30 mouse cellular contexts compared by ENCODE assay signal in the genomic region with DNA sequence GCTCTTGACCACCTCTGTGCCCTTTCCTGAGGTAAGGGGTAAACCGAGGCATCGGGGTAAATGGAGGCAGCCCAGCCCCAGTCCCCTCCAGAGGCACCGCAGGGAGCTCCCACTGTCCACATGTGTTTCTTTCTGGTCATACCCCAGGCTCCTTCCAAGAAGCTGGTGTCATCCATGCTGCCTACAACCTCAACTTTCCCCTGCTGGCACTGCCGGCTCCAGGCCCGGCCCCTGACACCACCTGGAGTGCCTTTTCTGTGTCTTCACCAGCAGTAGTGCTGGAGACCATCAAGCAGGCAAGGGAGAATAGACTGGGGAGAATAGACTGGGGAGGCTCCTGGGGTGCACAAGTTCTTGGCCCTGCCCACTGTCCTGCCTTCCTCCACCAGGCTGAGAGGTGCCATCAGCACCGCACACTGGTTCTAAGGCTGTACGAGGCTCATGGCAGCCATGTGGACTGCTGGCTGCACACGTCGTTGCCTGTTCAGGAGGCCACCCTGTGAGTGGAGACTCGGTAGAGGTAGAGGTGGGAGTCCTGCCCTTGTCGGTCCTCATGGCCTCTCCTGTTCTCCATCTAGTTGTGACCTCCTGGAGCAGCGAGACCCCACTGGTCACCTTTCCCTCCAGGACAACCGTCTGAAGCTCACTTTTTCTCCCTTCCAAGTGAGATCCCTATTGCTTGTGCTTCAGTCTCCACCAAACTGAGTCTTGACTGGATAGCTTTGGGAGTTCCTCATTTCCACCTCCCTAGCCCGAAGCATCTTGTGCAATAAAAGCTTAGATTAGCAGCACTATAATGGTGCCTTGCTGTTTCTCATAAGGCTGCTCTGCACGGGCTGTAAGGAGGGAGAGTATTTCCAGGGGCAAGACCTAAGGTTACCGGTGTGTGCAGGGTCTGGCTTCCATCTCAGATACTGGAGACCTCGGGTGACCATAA. TPM values are rescaled to one million over a fixed set of nuclear protein-coding genes. Genes with fewer than 3 reads are reported as not detected.
DNase-seq lines count a peak whose midpoint lies in the region; ATAC-seq lines count a peak whose summit lies in the region.
"Had no signal": no experiment of that assay in that cellular context is flagged by ENCODE, and none has a peak within 500 bp of the region (broad histone marks: within the 10 kb centered on the region; RNA-seq: fewer than 3 reads in every experiment).

No protein-coding gene starts in this region.

- intact Hi-C loops in heart, postnatal 36 days (cut with DNase I): no loop called here
- intact Hi-C loops in left cerebral cortex, postnatal 14 days (cut with DNase I): no loop called here

- peak overlapping the region; percentile 45; the same call in 1 of the 2 replicates for H3K27ac ChIP-seq in heart, embryonic 15.5 days
- no peak overlapping the region for H3K27ac ChIP-seq in forebrain, embryonic 16.5 days (ENCODE audit: low read length)
- H3K27ac ChIP-seq: embryonic facial prominence, embryonic 13.5 days; embryonic facial prominence, embryonic 15.5 days; forebrain, embryonic 10.5 days; forebrain, embryonic 12.5 days had no signal

- H3K27me3 ChIP-seq in heart, embryonic 15.5 days: no peaks in the 10 kb centered on the region
- no peaks in the 10 kb centered on the region for H3K27me3 ChIP-seq in forebrain, embryonic 16.5 days (replicated peaks; ENCODE audit: control insufficient read depth, insufficient read depth, low read length)
- H3K27me3 ChIP-seq: CH12.LX; embryonic facial prominence, embryonic 13.5 days; embryonic facial prominence, embryonic 15.5 days; forebrain, embryonic 12.5 days; Patski had no signal

- 80% methylated on average over 17 of the region's 17 CpGs for WGBS in heart, embryonic 15.5 days
- WGBS in forebrain, embryonic 16.5 days: 91% methylated on average over 17 of the region's 17 CpGs

- H3K9ac ChIP-seq in heart, embryonic 15.5 days: no peak overlapping the region
- no peak overlapping the region for H3K9ac ChIP-seq in forebrain, embryonic 16.5 days (replicated peaks; ENCODE audit: low read depth, low read length)
- H3K9ac ChIP-seq: embryonic facial prominence, embryonic 13.5 days; embryonic facial prominence, embryonic 15.5 days; forebrain, embryonic 12.5 days; forebrain, postnatal 0 days had no signal

- no peak overlapping the region for H3K4me3 ChIP-seq in heart, embryonic 15.5 days
- H3K4me3 ChIP-seq in forebrain, embryonic 16.5 days (replicated peaks; ENCODE audit: low read length): no peak overlapping the region
- H3K4me3 ChIP-seq: embryonic facial prominence, embryonic 13.5 days; embryonic facial prominence, embryonic 15.5 days; erythroblast, embryonic 14.5 days; forebrain, embryonic 10.5 days; forebrain, embryonic 12.5 days had no signal

- peaks cover 5% of the 10 kb centered on the region for H3K4me1 ChIP-seq in heart, embryonic 15.5 days (replicated peaks)
- H3K4me1 ChIP-seq in forebrain, embryonic 16.5 days (replicated peaks; ENCODE audit: control insufficient read depth, insufficient read depth, low read length): no peaks in the 10 kb centered on the region
- H3K4me1 ChIP-seq: forebrain, embryonic 12.5 days had no signal

- DNase-seq in cerebellum, adult 9-10 months: peak; percentile 10
- DNase-seq in cerebellum, postnatal 14 days: no peak
- DNase-seq in heart, postnatal 36 days: no peak
- DNase-seq in left cerebral cortex, postnatal 14 days (ENCODE audit: low spot score in 2 of 2): no peak
- DNase-seq: adrenal gland, adult 8-10 months; adrenal gland, postnatal 14 days; adrenal gland, postnatal 36 days; B cell, adult 2 months; cerebellum, adult 11 months; cerebellum, adult 18-20 months; cerebellum, adult 8-10 months; cerebellum, postnatal 10 days; cerebellum, postnatal 36 days; embryo, embryonic 11 days; forebrain, postnatal 0 days had no signal

- peaks cover 53% of the 10 kb centered on the region for H3K36me3 ChIP-seq in heart, embryonic 15.5 days
- peaks cover 22% of the 10 kb centered on the region for H3K36me3 ChIP-seq in forebrain, embryonic 16.5 days (ENCODE audit: control insufficient read depth, insufficient read depth)

- H3K4me2 ChIP-seq in heart, embryonic 15.5 days: no peak overlapping the region
- no peak overlapping the region for H3K4me2 ChIP-seq in forebrain, embryonic 16.5 days (ENCODE audit: low read length)
- H3K4me2 ChIP-seq: embryonic facial prominence, embryonic 13.5 days; embryonic facial prominence, embryonic 15.5 days; forebrain, embryonic 12.5 days had no signal

- H3K9me3 ChIP-seq in heart, embryonic 15.5 days (replicated peaks): no peaks in the 10 kb centered on the region
- H3K9me3 ChIP-seq in forebrain, embryonic 16.5 days (ENCODE audit: control insufficient read depth, low read length): no peaks in the 10 kb centered on the region
- H3K9me3 ChIP-seq: embryonic facial prominence, embryonic 13.5 days; embryonic facial prominence, embryonic 15.5 days; forebrain, embryonic 10.5 days; forebrain, embryonic 12.5 days; G1E had no signal

- no peak for ATAC-seq in heart, embryonic 15.5 days (replicated peaks; ENCODE audit: insufficient number of reproducible peaks, insufficient read depth, low FRiP score, low read depth)
- ATAC-seq in megakaryocyte, adult 5-6 weeks (ENCODE audit: poor library complexity, severe bottlenecking): peak; percentile 62; the same call in 1 of the 2 replicates
- peak; percentile 40 for ATAC-seq in megakaryocyte progenitor cell, adult 5-6 weeks (replicated peaks; ENCODE audit: poor library complexity)
- no peak for ATAC-seq in forebrain, embryonic 16.5 days
- ATAC-seq: activated CD4-positive, CD25-positive, alpha-beta regulatory T cell, adult 4 months; CD4-positive, CD25-positive, alpha-beta regulatory T cell, adult 4 months; forebrain, embryonic 14.5 days; forebrain, postnatal 0 days; Patski had no signal

RNA-seq across cellular contexts. Expression of a gene that starts 6.4 kb away (rescaled TPM):
- polyA plus RNA-seq in heart, embryonic 15.5 days (2015; fragmentation: Nextera tagmentation; extraction: Ambion mirVana): 5.7 and 7.0 TPM in 2 replicates
- total RNA-seq in heart, postnatal 36 days (2021): 1 to 10 TPM; 5.5 to 6.5 TPM
- 5.4 and 5.5 TPM in 2 replicates for total RNA-seq in megakaryocyte, adult 5-6 weeks (2015)
- total RNA-seq in megakaryocyte, adult 5-6 weeks (2017): 2.1 and 4.1 TPM in 2 replicates
- 3.5 and 4.1 TPM in 2 replicates for total RNA-seq in megakaryocyte progenitor cell, adult 5-6 weeks (2015)
- 2.4 and 4.9 TPM in 2 replicates for total RNA-seq in megakaryocyte progenitor cell, adult 5-6 weeks (2017)
- total RNA-seq in left cerebral cortex, postnatal 14 days (2021): 1 to 10 TPM; 9.4 to 9.8 TPM
- 7.5 and 10.6 TPM in 2 replicates for polyA plus RNA-seq in forebrain, embryonic 16.5 days (2015; fragmentation: Nextera tagmentation; extraction: Ambion mirVana)

RNA-seq across cellular contexts. Expression of a gene that starts 11.2 kb away (rescaled TPM):
- 45.6 and 65.5 TPM in 2 replicates for polyA plus RNA-seq in heart, embryonic 15.5 days (2015; fragmentation: Nextera tagmentation; extraction: Ambion mirVana)
- 10 to 100 TPM; 42.5 to 44.9 TPM for total RNA-seq in heart, postnatal 36 days (2021)
- 27.4 and 47.7 TPM in 2 replicates for total RNA-seq in megakaryocyte, adult 5-6 weeks (2015)
- 33.6 and 35.4 TPM in 2 replicates for total RNA-seq in megakaryocyte, adult 5-6 weeks (2017)
- 42.4 and 53.8 TPM in 2 replicates for total RNA-seq in megakaryocyte progenitor cell, adult 5-6 weeks (2015)
- total RNA-seq in megakaryocyte progenitor cell, adult 5-6 weeks (2017): 50.6 and 61.7 TPM in 2 replicates
- total RNA-seq in left cerebral cortex, postnatal 14 days (2021): 100 to 1,000 TPM; 112 to 126 TPM
- polyA plus RNA-seq in forebrain, embryonic 16.5 days (2015; fragmentation: Nextera tagmentation; extraction: Ambion mirVana): 66.4 and 95.4 TPM in 2 replicates

RNA-seq across cellular contexts. Expression of a gene that starts 16.4 kb away (rescaled TPM):
- 57.7 and 73.4 TPM in 2 replicates for polyA plus RNA-seq in heart, embryonic 15.5 days (2015; fragmentation: Nextera tagmentation; extraction: Ambion mirVana)
- 10 to 100 TPM; 26.6 to 29.6 TPM for total RNA-seq in heart, postnatal 36 days (2021)
- total RNA-seq in megakaryocyte, adult 5-6 weeks (2015): 100 and 108 TPM in 2 replicates
- 150 and 151 TPM in 2 replicates for total RNA-seq in megakaryocyte, adult 5-6 weeks (2017)
- total RNA-seq in megakaryocyte progenitor cell, adult 5-6 weeks (2015): 74.4 and 76.3 TPM in 2 replicates
- 92.0 and 128 TPM in 2 replicates for total RNA-seq in megakaryocyte progenitor cell, adult 5-6 weeks (2017)
- 10 to 100 TPM; 88.0 to 91.2 TPM for total RNA-seq in left cerebral cortex, postnatal 14 days (2021)
- 185 and 213 TPM in 2 replicates for polyA plus RNA-seq in forebrain, embryonic 16.5 days (2015; fragmentation: Nextera tagmentation; extraction: Ambion mirVana)

Comparison
In these comparisons a context has a peak if more than half of its experiments do, and no peak if none do; other contexts are left out.
1. ATAC-seq: peak in megakaryocyte, adult 5-6 weeks (single experiment) and megakaryocyte progenitor cell, adult 5-6 weeks (single experiment); none in heart, embryonic 15.5 days (single experiment) and forebrain, embryonic 16.5 days (single experiment).